Mouse (Mus musculus) heart, embryonic 15.5 days (tissue): ENCODE measurements around the gene Cpe. TPM values are rescaled to one million over a fixed set of nuclear protein-coding genes. Genes with fewer than 3 reads are reported as not detected.

Experiments
- ATAC-seq: fragments of 200-750 bp; cut with Nextera tagmentation; replicated peaks from 2 replicates; pipeline ENCODE4 v1.8.0; 2017; ENCODE audit warnings: low read depth, moderate TSS enrichment; ENCODE audit not compliant: insufficient number of reproducible peaks, insufficient read depth, low FRiP score
- H3K27ac ChIP-seq: fragments of 300-500 bp; sonication (generic); 2 replicates; pipeline ENCODE4 v1.5.1; 2015; ENCODE audit warnings: mild to moderate bottlenecking, inconsistent platforms
- H3K27me3 ChIP-seq: fragments of 300-500 bp; sonication (generic); 2 replicates; pipeline ENCODE4 v1.6.1; 2015; ENCODE audit warnings: inconsistent platforms
- H3K36me3 ChIP-seq: fragments of 300-500 bp; sonication (generic); 2 replicates; pipeline ENCODE4 v1.6.1; 2015; ENCODE audit warnings: mild to moderate bottlenecking, inconsistent platforms
- H3K4me1 ChIP-seq: fragments of 300-500 bp; sonication (generic); replicated peaks from 2 replicates; pipeline ENCODE4 v1.6.1; 2015; ENCODE audit warnings: inconsistent platforms
- H3K4me2 ChIP-seq: fragments of 300-500 bp; sonication (generic); 2 replicates; pipeline ENCODE4 v1.6.1; 2015; ENCODE audit warnings: inconsistent platforms, mild to moderate bottlenecking, moderate library complexity
- H3K4me3 ChIP-seq: fragments of 300-500 bp; sonication (generic); 2 replicates; pipeline ENCODE4 v1.5.1; 2015; ENCODE audit warnings: mild to moderate bottlenecking, inconsistent platforms
- H3K9ac ChIP-seq: fragments of 300-500 bp; sonication (generic); 2 replicates; pipeline ENCODE4 v1.6.1; 2015; ENCODE audit warnings: mild to moderate bottlenecking, inconsistent platforms
- H3K9me3 ChIP-seq: fragments of 300-500 bp; sonication (generic); replicated peaks from 2 replicates; pipeline ENCODE4 v1.6.1; 2016; ENCODE audit warnings: inconsistent platforms
- WGBS: fragments of 180-500 bp; shearing (Covaris S2); methylation state at CpG from one replicate; pipeline ENCODE4 v1.1.7; 2015; ENCODE audit warnings: mixed read lengths; 5-methylcytosine and 5-hydroxymethylcytosine counted together
- polyA plus RNA-seq: library from polyadenylated mRNA; unstranded; fragments of >200 nt; fragmentation: Nextera tagmentation; extraction: Ambion mirVana; gene quantifications from 2 replicates; pipeline ENCODE4 v1.2.1, GENCODE M21; 2015

Gene Cpe
- polyA plus RNA-seq, 1 experiment from 2014 or later: 276 TPM

- 69% methylated on average over 11 of the region's 11 CpGs for WGBS
- H3K4me1 ChIP-seq: peaks cover 5% of the 10 kb centered on the region
- no peak for ATAC-seq
These were observed 81.5 kb downstream of the Cpe start for GRCm38 (mm10) chr8:64611210-64611974.

DNA sequence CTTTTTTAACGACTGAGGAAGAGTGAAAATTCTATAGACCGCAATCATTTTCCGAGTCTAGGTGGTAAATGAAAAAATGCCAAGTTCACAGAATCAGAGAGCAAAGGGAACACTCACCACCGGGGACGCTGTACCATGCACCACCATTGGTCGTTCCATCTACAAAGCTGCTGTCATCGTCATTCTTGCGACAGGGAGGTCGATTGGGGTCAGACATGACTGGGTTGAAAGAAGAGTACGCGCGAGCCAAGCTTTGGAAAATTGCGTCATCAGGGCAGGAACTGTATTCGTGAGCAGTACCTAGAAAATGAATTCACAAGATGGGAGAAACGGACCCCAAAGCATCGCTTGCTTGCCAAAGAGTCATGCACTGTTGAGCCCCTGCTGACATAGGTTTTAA is 83.9 kb downstream of the Cpe start:
- H3K4me1 ChIP-seq: peaks cover 3% of the 10 kb centered on the region
- no peaks in the 10 kb centered on the region for H3K27me3 ChIP-seq
- H3K36me3 ChIP-seq: peaks cover 22% of the 10 kb centered on the region
- H3K4me2 ChIP-seq: no peak overlapping the region
- H3K4me3 ChIP-seq: no peak overlapping the region
- WGBS: 87% methylated on average over 16 of the region's 16 CpGs
- H3K9me3 ChIP-seq: no peaks in the 10 kb centered on the region
- H3K27ac ChIP-seq: no peak overlapping the region
- no peak overlapping the region for H3K9ac ChIP-seq
- no peak for ATAC-seq

More at GRCm38 (mm10) chr8:64611210-64611974, 81.5 kb downstream of the Cpe start:
- no peak overlapping the region for H3K4me2 ChIP-seq
- H3K9me3 ChIP-seq: no peaks in the 10 kb centered on the region
- no peak overlapping the region for H3K4me3 ChIP-seq
- peaks cover 10% of the 10 kb centered on the region; the same call in 1 of the 2 replicates for H3K36me3 ChIP-seq
- no peak overlapping the region for H3K9ac ChIP-seq
- no peaks in the 10 kb centered on the region for H3K27me3 ChIP-seq
- no peak overlapping the region for H3K27ac ChIP-seq

DNA sequence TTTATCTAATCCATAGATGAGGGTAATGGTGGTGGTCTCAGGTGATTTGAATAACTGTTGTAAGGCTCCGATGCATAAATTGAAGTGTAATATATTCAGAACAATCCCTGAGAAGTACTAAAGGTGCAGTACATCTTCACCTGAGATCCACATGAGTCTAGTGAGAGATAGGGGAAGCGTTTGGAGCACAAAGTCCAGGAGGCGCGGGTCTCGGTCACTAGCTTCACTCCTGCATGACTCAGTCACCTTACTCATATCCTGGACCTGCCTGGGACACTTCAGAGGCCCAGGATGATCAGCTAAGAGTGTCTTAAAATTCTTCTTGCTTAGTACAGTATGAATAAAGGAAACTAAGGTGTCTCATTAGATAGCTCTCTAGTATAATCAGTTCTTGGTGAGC is 86.8 kb downstream of the Cpe start:
- H3K36me3 ChIP-seq: peaks cover 22% of the 10 kb centered on the region
- 90% methylated on average over 5 of the region's 5 CpGs for WGBS

GRCm38 (mm10) chr8:64598206-64598605 is 94.6 kb downstream of the Cpe start:
- no peak for ATAC-seq
- no peak overlapping the region for H3K4me2 ChIP-seq
- no peaks in the 10 kb centered on the region for H3K27me3 ChIP-seq
- no peak overlapping the region for H3K9ac ChIP-seq
- no peak overlapping the region for H3K27ac ChIP-seq
- no peaks in the 10 kb centered on the region; the same call in 1 of the 2 replicates for H3K36me3 ChIP-seq
- 76% methylated on average over 4 of the region's 4 CpGs for WGBS
- H3K9me3 ChIP-seq: no peaks in the 10 kb centered on the region
- H3K4me3 ChIP-seq: no peak overlapping the region
- H3K4me1 ChIP-seq: peaks cover 3% of the 10 kb centered on the region; the same call in 1 of the 2 replicates

More for the DNA sequence above, 86.8 kb downstream of the Cpe start:
- no peak overlapping the region for H3K9ac ChIP-seq
- H3K4me2 ChIP-seq: no peak overlapping the region
- no peaks in the 10 kb centered on the region for H3K4me1 ChIP-seq
- no peaks in the 10 kb centered on the region for H3K27me3 ChIP-seq
- no peak overlapping the region for H3K4me3 ChIP-seq
- H3K27ac ChIP-seq: no peak overlapping the region
- H3K9me3 ChIP-seq: no peaks in the 10 kb centered on the region
- no peak for ATAC-seq

GRCm38 (mm10) chr8:64597042-64597970 is 95.5 kb downstream of the Cpe start:
- Histone ChIP-seq H3K9ac (no peak overlapping the region), H3K4me3 (no peak overlapping the region), H3K36me3 (no peaks in the 10 kb centered on the region; the same call in 1 of the 2 replicates), H3K27me3 (no peaks in the 10 kb centered on the region), H3K4me1 (peaks cover 3% of the 10 kb centered on the region; the same call in 1 of the 2 replicates), H3K4me2 (no peak overlapping the region), H3K27ac (no peak overlapping the region), H3K9me3 (no peaks in the 10 kb centered on the region)
- ATAC-seq: no peak
- WGBS: 38% methylated on average over 21 of the region's 21 CpGs

DNA sequence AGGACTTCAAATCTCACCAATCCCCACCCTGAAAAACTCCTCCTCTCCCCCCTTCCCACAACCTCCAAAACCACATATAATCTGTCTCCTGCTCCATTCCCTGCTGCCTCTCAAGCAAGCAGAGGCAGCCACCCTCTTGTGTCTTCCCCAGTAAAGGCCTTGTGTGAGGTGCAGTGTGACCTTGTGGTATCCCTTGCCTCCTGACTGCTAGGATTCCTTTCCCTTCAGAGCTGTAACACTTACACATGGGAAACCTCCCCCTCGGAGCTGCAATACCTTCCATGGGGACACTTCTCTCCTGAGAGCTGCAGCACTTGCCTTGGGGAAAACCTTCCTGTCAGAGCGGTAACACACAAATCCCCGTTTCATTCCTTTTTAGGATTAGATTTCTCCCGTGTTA is 96.5 kb downstream of the Cpe start:
- WGBS: 62% methylated on average over 4 of the region's 4 CpGs
- H3K9ac ChIP-seq: no peak overlapping the region
- no peaks in the 10 kb centered on the region for H3K9me3 ChIP-seq
- H3K36me3 ChIP-seq: no peaks in the 10 kb centered on the region
- no peaks in the 10 kb centered on the region for H3K27me3 ChIP-seq
- no peak overlapping the region for H3K4me2 ChIP-seq
- H3K4me3 ChIP-seq: no peak overlapping the region
- H3K27ac ChIP-seq: no peak overlapping the region
- ATAC-seq: no peak
- peaks cover 3% of the 10 kb centered on the region; the same call in 1 of the 2 replicates for H3K4me1 ChIP-seq

- no peak overlapping the region for H3K4me2 ChIP-seq
- ATAC-seq: no peak
These were observed 102.4 kb downstream of the Cpe start for GRCm38 (mm10) chr8:64590456-64590855.

DNA sequence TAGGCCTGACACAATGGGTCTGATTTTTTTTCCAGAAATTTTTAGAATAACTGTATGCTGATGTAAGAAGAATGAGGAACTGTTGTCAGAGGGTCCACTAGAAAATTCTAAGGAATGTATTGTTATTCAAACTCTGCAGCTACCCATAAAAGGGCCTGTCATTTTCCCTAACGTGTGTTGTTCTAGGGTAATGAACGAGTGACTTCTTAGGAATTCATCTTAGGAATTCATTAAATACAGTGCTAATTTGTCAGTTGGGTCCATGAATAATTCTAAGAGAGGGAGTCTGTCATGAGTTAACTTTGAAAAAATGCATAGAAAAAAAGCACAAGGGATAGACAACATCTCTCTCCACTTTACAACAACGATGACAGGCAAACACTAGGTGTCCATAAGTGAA is 110.0 kb downstream of the Cpe start:
- Histone ChIP-seq H3K36me3 (no peaks in the 10 kb centered on the region), H3K27me3 (no peaks in the 10 kb centered on the region), H3K9me3 (no peaks in the 10 kb centered on the region), H3K4me2 (no peak overlapping the region), H3K27ac (no peak overlapping the region), H3K4me1 (peaks cover 5% of the 10 kb centered on the region; the same call in 1 of the 2 replicates), H3K4me3 (no peak overlapping the region), H3K9ac (no peak overlapping the region)
- 40% methylated on average over 3 of the region's 3 CpGs for WGBS
- ATAC-seq: no peak

More at GRCm38 (mm10) chr8:64590456-64590855, 102.4 kb downstream of the Cpe start:
- no peaks in the 10 kb centered on the region for H3K9me3 ChIP-seq
- H3K27ac ChIP-seq: no peak overlapping the region
- H3K27me3 ChIP-seq: no peaks in the 10 kb centered on the region
- 88% methylated on average over 1 of the region's 1 CpGs for WGBS
- no peaks in the 10 kb centered on the region for H3K4me1 ChIP-seq
- H3K9ac ChIP-seq: no peak overlapping the region
- no peaks in the 10 kb centered on the region for H3K36me3 ChIP-seq
- no peak overlapping the region for H3K4me3 ChIP-seq

- H3K9me3 ChIP-seq: no peaks in the 10 kb centered on the region
- H3K27me3 ChIP-seq: no peaks in the 10 kb centered on the region
- no peak for ATAC-seq
- no peaks in the 10 kb centered on the region for H3K36me3 ChIP-seq
- H3K4me2 ChIP-seq: no peak overlapping the region
- no peak overlapping the region for H3K27ac ChIP-seq
- WGBS: 34% methylated on average over 8 of the region's 8 CpGs
- no peak overlapping the region for H3K4me3 ChIP-seq
- H3K4me1 ChIP-seq: peaks cover 5% of the 10 kb centered on the region; the same call in 1 of the 2 replicates
- no peak overlapping the region for H3K9ac ChIP-seq
These were observed 114.6 kb downstream of the Cpe start for GRCm38 (mm10) chr8:64578221-64578620.

DNA sequence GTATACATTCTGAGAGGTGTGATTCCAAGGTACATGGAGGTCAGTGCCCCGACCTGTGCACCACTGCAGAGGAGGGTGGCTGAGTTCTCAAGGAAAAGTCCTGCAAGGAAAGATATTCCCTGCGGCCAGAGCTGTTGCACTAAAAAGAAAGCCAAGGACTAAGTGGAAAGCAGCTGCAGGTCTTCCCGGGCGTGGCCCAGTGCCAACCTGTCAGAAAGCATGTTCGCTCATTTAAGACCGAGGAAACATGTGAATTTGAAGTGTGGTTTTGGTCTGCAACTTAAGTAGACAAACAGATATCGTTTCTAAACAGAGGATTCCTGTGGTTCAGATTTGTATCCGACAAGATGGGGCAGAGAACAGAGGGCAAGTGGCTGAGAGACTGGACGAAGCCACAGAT is 117.9 kb downstream of the Cpe start:
- Histone ChIP-seq H3K4me1 (peaks cover 5% of the 10 kb centered on the region; the same call in 1 of the 2 replicates), H3K27me3 (no peaks in the 10 kb centered on the region), H3K27ac (no peak overlapping the region), H3K9ac (no peak overlapping the region), H3K4me2 (no peak overlapping the region), H3K9me3 (no peaks in the 10 kb centered on the region), H3K36me3 (no peaks in the 10 kb centered on the region), H3K4me3 (no peak overlapping the region)
- ATAC-seq: no peak
- WGBS: 68% methylated on average over 9 of the region's 9 CpGs

DNA sequence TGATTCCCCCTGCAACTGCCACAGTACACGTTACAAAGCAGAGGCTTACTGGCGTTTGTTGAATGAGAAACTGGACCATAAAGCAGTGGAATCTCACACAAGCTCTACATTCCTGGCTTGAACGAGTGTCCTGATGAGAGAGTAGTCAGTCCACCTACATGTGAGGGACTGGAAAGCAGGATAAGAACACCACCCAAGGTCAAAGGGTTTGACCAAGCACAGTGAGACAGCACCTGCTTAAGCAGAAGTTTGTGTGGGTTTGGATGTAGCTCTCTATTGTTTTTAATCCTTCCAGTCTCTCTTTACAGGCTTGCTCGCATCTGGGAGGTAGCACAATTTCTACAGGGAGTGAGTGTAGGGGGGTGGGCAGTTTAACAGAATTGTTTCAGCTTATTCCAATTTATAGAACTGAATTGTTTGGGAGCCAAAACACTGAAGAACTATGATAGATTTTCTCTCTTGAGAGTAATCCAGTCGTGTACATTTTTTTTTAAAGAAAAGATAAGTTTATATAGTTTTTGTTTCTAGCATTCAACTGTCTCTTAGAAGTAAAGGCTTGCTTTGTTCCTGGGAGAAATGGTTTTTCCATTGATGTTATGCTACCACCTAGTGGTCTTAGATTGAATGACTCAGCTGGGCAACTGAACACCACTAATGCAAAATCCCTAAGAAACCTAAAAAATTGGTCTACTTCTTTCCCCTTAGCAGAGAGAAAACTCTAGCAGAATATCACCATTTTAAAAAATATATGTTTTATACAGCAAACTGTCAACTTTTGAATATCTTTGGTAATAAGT is 144.6 kb downstream of the Cpe start:
- H3K27me3 ChIP-seq: no peaks in the 10 kb centered on the region
- ATAC-seq: no peak
- 33% methylated on average over 5 of the region's 5 CpGs for WGBS

More for the DNA sequence above, 144.6 kb downstream of the Cpe start:
- Histone ChIP-seq H3K27ac (no peak overlapping the region), H3K4me3 (no peak overlapping the region), H3K4me2 (no peak overlapping the region), H3K9me3 (no peaks in the 10 kb centered on the region), H3K9ac (no peak overlapping the region), H3K4me1 (no peaks in the 10 kb centered on the region), H3K36me3 (no peaks in the 10 kb centered on the region)
